Mouse (Mus musculus): ENCODE data around the gene Cxcr1. TPM values are rescaled to one million over a fixed set of nuclear protein-coding genes. Genes with fewer than 3 reads are reported as not detected.

Cxcr1 gene
- polyA plus RNA-seq, 1 experiment from 2014 or later: not detected

DNA sequence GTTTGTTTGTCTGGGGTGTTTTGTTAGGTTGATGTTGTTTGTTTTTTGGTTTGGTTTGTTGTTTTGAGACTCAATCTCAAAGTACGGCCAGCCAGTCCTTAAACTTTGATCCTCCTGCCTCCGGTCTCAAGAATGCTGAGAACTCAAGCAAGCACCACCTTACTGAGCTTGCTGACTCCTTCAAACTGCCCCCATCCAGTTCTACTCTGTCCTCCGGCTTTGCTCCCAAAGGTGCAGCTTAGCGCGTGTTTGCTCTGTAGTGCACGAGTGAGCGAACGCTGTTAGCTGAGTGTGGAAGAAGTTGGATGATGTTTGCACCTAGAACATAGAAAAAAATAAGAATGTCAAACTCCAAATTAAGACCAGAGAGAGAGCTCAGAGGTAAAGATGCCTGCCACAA, 14.5 kb upstream of the Cxcr1 start:
- H3K4me3 ChIP-seq (replicated peaks; ENCODE audit: low read depth, low read length): no peak overlapping the region
- DNase-seq (ENCODE audit: low spot score): no peak
- no peaks in the 10 kb centered on the region for H3K9me3 ChIP-seq (replicated peaks; ENCODE audit: low read length)
- no peak overlapping the region for H3K4me2 ChIP-seq (ENCODE audit: low read length)
- no peak overlapping the region for H3K27ac ChIP-seq
- TF ChIP-seq CTCF (IDR thresholded peaks at IDR 0.05; ENCODE audit: low read depth): no peak
- 76% methylated on average over 8 of the region's 8 CpGs for WGBS
- H3K36me3 ChIP-seq (ENCODE audit: insufficient read depth, low read length): no peaks in the 10 kb centered on the region
- no peaks in the 10 kb centered on the region for H3K27me3 ChIP-seq (ENCODE audit: insufficient read depth, low read length)
- ATAC-seq (replicated peaks; ENCODE audit: low FRiP score, low read depth): no peak
- H3K9ac ChIP-seq (ENCODE audit: low read depth, low read length): no peak overlapping the region
- H3K4me1 ChIP-seq (replicated peaks; ENCODE audit: insufficient read depth, low read length): no peaks in the 10 kb centered on the region

DNA sequence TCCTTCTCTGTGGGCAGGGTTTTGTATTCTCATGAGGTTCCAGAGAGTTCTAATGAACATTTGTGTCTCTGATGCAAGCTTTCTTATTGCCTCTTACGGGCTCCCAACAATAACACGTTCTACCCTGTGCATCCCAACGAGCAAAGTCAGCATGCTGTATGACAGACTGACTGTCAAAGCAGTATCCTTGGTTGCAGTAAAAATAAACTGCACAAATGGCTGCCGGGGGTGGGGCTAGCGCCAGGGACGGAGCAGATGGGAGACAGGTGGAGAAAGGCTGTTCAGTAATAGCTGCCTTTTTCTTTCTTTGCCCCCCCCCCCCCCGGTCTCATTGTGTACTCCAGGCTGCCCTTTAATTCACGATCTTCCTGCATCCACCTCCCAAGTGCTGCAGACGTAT, 13.5 kb upstream of the Cxcr1 start:
- Histone ChIP-seq H3K27me3 (ENCODE audit: insufficient read depth, low read length) (no peaks in the 10 kb centered on the region), H3K9ac (ENCODE audit: low read depth, low read length) (no peak overlapping the region), H3K4me3 (replicated peaks; ENCODE audit: low read depth, low read length) (no peak overlapping the region), H3K4me2 (ENCODE audit: low read length) (no peak overlapping the region), H3K9me3 (replicated peaks; ENCODE audit: low read length) (no peaks in the 10 kb centered on the region), H3K27ac (no peak overlapping the region), H3K36me3 (ENCODE audit: insufficient read depth, low read length) (no peaks in the 10 kb centered on the region), H3K4me1 (replicated peaks; ENCODE audit: insufficient read depth, low read length) (no peaks in the 10 kb centered on the region)
- no peak for ATAC-seq (replicated peaks; ENCODE audit: low FRiP score, low read depth)
- 60% methylated on average over 9 of the region's 9 CpGs for WGBS
- TF ChIP-seq CTCF (IDR thresholded peaks at IDR 0.05; ENCODE audit: low read depth): no peak
- no peak for DNase-seq (ENCODE audit: low spot score)

DNA sequence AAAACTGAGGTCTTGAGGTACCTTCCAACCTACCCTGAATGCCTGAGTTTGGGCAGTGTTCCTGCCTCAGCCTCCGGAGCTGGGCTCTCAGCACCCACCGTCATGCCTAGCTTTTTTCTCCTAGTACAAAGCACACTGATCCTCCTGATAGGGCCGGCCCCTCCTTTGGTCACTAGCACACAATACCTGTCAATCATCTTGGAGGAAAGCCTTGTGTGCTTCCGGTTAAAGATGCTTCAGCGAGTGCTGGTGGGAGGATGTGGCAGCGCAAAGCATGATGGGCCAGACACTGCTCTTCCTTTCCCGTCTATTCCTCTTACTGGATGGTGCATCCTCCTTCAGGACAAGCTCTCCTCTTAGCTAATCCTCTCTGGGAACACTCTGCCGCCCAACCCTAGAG, 12.2 kb upstream of the Cxcr1 start:
- 81% methylated on average over 8 of the region's 8 CpGs for WGBS
- TF ChIP-seq CTCF (IDR thresholded peaks at IDR 0.05; ENCODE audit: low read depth): no peak
- ATAC-seq (replicated peaks; ENCODE audit: low FRiP score, low read depth): no peak

DNA sequence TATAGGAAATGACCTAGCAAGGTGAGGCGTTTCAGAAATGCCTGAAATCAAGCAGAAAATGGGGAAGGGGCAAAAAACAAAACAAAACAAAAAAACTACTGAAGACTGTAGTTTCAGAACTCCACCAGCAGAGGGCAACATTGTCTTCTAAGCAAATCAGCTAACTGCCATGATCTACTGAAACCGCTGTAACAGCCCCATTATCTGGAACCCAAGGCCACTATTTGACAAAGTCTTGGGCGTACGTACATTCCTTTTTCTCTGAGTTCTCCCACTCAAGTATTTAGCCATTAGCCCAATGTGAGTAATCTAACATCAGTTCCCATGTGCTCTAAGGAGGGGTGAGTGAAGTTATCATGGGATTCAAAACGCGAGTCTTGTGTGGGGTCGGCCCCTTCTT, 11.4 kb upstream of the Cxcr1 start:
- 60% methylated on average over 7 of the region's 7 CpGs for WGBS
- H3K4me3 ChIP-seq (replicated peaks; ENCODE audit: low read depth, low read length): no peak overlapping the region

More for the DNA sequence above, 12.2 kb upstream of the Cxcr1 start:
- DNase-seq (ENCODE audit: low spot score): no peak
- no peaks in the 10 kb centered on the region for H3K36me3 ChIP-seq (ENCODE audit: insufficient read depth, low read length)
- H3K9ac ChIP-seq (ENCODE audit: low read depth, low read length): no peak overlapping the region
- H3K9me3 ChIP-seq (replicated peaks; ENCODE audit: low read length): no peaks in the 10 kb centered on the region
- no peaks in the 10 kb centered on the region for H3K4me1 ChIP-seq (replicated peaks; ENCODE audit: insufficient read depth, low read length)
- no peak overlapping the region for H3K27ac ChIP-seq
- H3K4me3 ChIP-seq (replicated peaks; ENCODE audit: low read depth, low read length): no peak overlapping the region
- H3K4me2 ChIP-seq (ENCODE audit: low read length): no peak overlapping the region
- H3K27me3 ChIP-seq (ENCODE audit: insufficient read depth, low read length): no peaks in the 10 kb centered on the region

DNA sequence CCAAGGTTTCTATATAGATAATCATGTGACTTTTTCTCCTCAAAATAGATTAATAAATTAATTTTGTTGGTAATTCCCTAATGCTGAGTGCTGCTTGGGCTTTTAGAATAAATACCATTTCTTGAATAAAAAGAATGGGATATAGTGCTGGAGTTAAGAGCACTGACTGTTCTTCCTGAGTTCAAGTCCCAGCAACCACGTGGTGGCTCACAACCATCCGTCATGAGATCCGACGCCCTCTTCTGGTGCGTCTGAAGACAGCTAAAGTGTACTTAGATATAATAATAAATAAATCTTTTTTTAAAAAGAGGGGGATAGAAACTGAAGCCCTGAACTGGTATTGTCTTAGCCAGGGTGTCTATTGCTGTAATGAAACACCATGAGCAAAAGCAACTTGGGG, 9.0 kb upstream of the Cxcr1 start:
- Histone ChIP-seq H3K9me3 (replicated peaks; ENCODE audit: low read length) (no peaks in the 10 kb centered on the region), H3K9ac (ENCODE audit: low read depth, low read length) (no peak overlapping the region), H3K36me3 (ENCODE audit: insufficient read depth, low read length) (no peaks in the 10 kb centered on the region), H3K27me3 (ENCODE audit: insufficient read depth, low read length) (no peaks in the 10 kb centered on the region), H3K4me2 (ENCODE audit: low read length) (no peak overlapping the region), H3K4me3 (replicated peaks; ENCODE audit: low read depth, low read length) (no peak overlapping the region), H3K4me1 (replicated peaks; ENCODE audit: insufficient read depth, low read length) (no peaks in the 10 kb centered on the region), H3K27ac (no peak overlapping the region)
- no peak for ATAC-seq (replicated peaks; ENCODE audit: low FRiP score, low read depth)
- TF ChIP-seq CTCF (IDR thresholded peaks at IDR 0.05; ENCODE audit: low read depth): 0 out of 2 replicates have a peak, but pooled peaks have one; percentile 11
- DNase-seq (ENCODE audit: low spot score): no peak
- 65% methylated on average over 5 of the region's 5 CpGs for WGBS

More for the DNA sequence above, 11.4 kb upstream of the Cxcr1 start:
- peak; percentile 76 for DNase-seq (ENCODE audit: low spot score)
- H3K27ac ChIP-seq: no peak overlapping the region
- TF ChIP-seq CTCF (IDR thresholded peaks at IDR 0.05; ENCODE audit: low read depth): peak; percentile 86
- no peaks in the 10 kb centered on the region for H3K27me3 ChIP-seq (ENCODE audit: insufficient read depth, low read length)
- no peaks in the 10 kb centered on the region for H3K36me3 ChIP-seq (ENCODE audit: insufficient read depth, low read length)
- H3K4me1 ChIP-seq (replicated peaks; ENCODE audit: insufficient read depth, low read length): no peaks in the 10 kb centered on the region
- no peak overlapping the region for H3K9ac ChIP-seq (ENCODE audit: low read depth, low read length)
- no peak overlapping the region for H3K4me2 ChIP-seq (ENCODE audit: low read length)
- ATAC-seq (replicated peaks; ENCODE audit: low FRiP score, low read depth): no peak
- H3K9me3 ChIP-seq (replicated peaks; ENCODE audit: low read length): no peaks in the 10 kb centered on the region

DNA sequence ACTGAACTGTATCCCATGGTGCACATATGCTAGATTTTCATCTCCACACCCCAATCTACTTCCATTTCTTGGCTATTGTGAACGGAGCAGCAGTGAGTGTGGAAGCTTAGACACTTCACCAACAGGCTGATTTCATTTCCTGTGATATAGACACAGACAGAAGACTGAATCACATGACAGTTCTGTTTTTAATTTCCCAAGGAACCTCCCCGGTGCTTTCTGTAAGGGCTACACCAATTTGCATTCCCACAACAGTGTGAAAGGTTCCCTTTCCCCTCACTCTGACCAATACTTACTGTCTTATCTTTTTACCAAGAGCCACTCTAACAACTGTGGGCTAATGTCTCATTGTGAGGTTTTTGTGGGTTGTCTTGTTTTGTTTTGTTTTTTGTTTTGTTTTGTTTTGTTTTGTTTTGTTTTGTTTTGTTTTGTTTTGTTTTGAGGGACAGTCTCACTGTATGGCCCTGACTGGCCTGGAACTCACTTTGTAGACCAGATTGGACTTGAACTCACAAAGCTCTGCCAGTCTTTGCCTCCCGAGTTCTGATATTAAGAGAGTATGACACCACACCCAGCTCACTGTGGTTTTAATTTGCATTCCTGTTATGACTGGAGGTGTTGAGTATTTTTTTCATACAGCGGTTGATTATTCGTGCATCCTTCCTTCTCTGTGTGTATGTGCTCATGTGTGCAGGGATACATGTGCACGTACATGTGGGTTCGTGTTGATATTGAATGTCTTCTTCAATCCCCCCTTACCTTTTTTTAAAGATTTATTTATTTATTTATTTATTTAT, 6.8 kb upstream of the Cxcr1 start:
- Histone ChIP-seq H3K4me2 (ENCODE audit: low read length) (no peak overlapping the region), H3K9ac (ENCODE audit: low read depth, low read length) (no peak overlapping the region), H3K27ac (no peak overlapping the region), H3K4me1 (replicated peaks; ENCODE audit: insufficient read depth, low read length) (no peaks in the 10 kb centered on the region), H3K4me3 (replicated peaks; ENCODE audit: low read depth, low read length) (no peak overlapping the region), H3K9me3 (replicated peaks; ENCODE audit: low read length) (no peaks in the 10 kb centered on the region), H3K36me3 (ENCODE audit: insufficient read depth, low read length) (no peaks in the 10 kb centered on the region), H3K27me3 (ENCODE audit: insufficient read depth, low read length) (no peaks in the 10 kb centered on the region)
- WGBS: 78% methylated on average over 7 of the region's 7 CpGs
- TF ChIP-seq CTCF (IDR thresholded peaks at IDR 0.05; ENCODE audit: low read depth): no peak
- ATAC-seq (replicated peaks; ENCODE audit: low FRiP score, low read depth) (no peak), DNase-seq (ENCODE audit: low spot score) (no peak)
